Mouse (Mus musculus): ENCODE data around the gene Dnah8. TPM values are rescaled to one million over a fixed set of nuclear protein-coding genes. Genes with fewer than 3 reads are reported as not detected.

Gene Dnah8
- total RNA-seq, 1 experiment from 2014 or later = 56.8 TPM

DNA sequence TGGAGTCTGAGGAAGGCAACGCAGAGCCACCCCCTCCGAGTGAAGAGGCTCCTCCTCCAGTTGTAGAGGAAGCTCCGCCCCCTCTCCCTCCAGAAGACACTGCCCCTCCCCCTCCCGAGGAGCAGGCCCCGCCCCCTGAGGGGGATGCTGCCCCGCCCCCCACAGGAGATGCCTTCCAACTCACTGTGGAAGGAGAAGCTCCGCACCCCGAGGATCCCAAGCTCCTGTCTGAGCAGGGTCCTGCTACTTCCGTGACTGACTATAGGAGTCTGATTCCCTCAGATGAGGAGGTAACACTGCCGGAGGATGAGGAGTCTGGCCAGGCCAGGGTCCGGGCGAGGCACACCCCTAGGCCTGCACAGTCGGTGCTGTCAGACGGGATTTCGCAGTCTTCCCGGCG, 11.2 kb downstream of the Dnah8 start:
- no peak for ATAC-seq (replicated peaks in 1 of 2; ENCODE audit: insufficient read depth in 1 of 2, low FRiP score in 2 of 2, low TSS enrichment in 1 of 2, low read depth in 1 of 2, poor library complexity in 2 of 2, severe bottlenecking in 2 of 2)

DNA sequence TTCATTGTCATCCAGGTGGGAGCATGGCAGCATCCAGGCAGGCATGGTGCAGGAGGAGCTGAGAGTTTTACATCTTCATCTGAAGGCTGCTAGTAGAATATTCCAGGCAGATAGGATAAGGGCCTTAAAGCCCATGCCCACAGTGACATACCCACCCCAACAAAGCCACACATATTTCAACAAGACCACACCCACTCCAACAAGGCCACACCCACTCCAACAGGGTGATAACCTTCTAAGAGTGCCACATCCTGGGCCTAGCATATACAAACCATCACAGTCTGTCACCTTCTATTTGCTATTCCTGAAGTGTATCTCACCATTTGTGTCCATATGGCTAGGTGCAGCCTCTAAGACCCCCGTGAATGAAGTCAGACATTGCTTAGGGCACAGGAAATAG, 13.6 kb downstream of the Dnah8 start:
- ATAC-seq (replicated peaks in 1 of 2; ENCODE audit: insufficient read depth in 1 of 2, low FRiP score in 2 of 2, low TSS enrichment in 1 of 2, low read depth in 1 of 2, poor library complexity in 2 of 2, severe bottlenecking in 2 of 2) = no peak

GRCm38 (mm10) chr17:30638996-30639395, 14.8 kb downstream of the Dnah8 start:
- ATAC-seq (replicated peaks in 1 of 2; ENCODE audit: insufficient read depth in 1 of 2, low FRiP score in 2 of 2, low TSS enrichment in 1 of 2, low read depth in 1 of 2, poor library complexity in 2 of 2, severe bottlenecking in 2 of 2) = no peak

DNA sequence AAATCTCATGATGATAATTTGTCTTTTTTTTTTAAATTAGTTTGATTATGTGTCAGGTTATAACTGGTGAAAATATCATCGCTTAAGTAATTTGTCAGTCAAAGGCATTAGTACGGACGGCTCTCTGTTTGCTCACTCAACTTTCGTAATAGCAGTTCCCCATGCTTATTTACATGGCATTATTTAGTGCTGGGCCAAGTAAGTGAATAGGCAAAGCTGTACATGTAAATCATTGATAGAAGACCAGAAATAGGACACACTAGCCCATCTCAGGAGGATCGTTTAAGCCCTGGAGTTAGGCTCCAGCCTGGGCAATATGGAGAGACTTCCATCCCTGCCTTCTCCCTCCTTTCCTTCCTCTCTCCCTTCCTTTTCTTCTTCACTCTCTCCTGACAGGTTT, 16.7 kb downstream of the Dnah8 start:
- no peak for ATAC-seq (replicated peaks in 1 of 2; ENCODE audit: insufficient read depth in 1 of 2, low FRiP score in 2 of 2, low TSS enrichment in 1 of 2, low read depth in 1 of 2, poor library complexity in 2 of 2, severe bottlenecking in 2 of 2)

DNA sequence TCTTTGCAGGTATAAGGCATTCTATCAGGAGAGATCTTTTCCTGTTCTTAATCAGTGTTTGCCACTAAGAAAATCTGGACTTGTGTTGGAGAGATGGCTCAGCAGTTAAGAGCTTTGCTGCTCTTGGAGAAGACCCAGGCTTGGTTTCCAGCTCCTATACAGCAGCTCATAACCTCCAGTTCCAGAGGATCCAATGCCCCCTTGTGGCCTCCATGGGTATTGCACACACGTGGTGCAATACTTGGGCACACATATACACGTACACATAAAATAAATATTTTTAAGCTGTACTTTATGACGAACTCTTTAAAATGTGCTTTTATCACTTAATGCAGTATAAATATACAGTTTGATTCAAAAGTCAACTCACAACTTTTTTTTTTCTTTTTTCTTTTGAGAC, 24.6 kb downstream of the Dnah8 start:
- ATAC-seq (replicated peaks in 1 of 2; ENCODE audit: insufficient read depth in 1 of 2, low FRiP score in 2 of 2, low TSS enrichment in 1 of 2, low read depth in 1 of 2, poor library complexity in 2 of 2, severe bottlenecking in 2 of 2) = no peak

DNA sequence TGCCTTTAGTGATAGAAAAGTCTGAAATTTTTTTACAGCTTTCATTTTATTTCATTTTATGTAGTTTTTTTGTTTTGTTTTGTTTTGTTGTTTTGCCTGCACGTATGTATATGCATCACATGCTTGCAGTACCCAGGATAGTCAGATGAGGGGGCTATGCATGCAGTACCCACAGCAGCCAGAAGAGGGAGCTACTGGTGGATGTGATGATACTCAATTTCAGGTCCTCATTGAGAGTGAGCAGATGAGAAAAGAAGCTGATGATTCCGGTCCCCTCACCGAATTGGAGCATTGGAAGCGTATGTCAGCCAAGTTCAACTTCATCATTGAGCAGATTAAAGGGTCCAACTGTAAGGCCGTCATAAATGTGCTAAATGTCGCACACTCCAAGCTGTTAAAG, 28.9 kb downstream of the Dnah8 start:
- no peak for ATAC-seq (replicated peaks in 1 of 2; ENCODE audit: insufficient read depth in 1 of 2, low FRiP score in 2 of 2, low TSS enrichment in 1 of 2, low read depth in 1 of 2, poor library complexity in 2 of 2, severe bottlenecking in 2 of 2)

- no peak for ATAC-seq (replicated peaks in 1 of 2; ENCODE audit: insufficient read depth in 1 of 2, low FRiP score in 2 of 2, low TSS enrichment in 1 of 2, low read depth in 1 of 2, poor library complexity in 2 of 2, severe bottlenecking in 2 of 2)
Observed at GRCm38 (mm10) chr17:30657530-30658151, 33.5 kb downstream of the Dnah8 start.

DNA sequence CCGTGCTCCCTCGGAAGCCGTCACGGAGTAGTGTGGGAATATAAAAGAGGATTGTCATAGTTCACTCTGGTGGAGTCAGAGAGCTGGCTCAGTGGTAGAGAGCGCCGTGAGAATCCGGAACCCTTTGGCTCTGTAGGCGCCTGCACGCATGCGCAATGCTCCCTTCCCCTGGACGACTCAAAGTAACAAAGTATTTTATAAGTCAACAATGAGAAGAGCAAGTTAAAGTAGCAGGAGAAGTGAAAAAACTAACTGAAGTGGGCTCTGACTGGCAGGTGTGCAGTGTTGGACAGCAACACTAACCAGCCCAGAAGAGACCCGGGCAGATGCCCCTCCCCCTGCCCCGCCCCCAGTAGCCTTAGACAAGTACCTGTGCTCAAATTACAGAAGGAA, 34.0 kb downstream of the Dnah8 start:
- peak; percentile 53 to 56; a peak in 3 of 4 replicates for ATAC-seq (replicated peaks in 1 of 2; ENCODE audit: insufficient read depth in 1 of 2, low FRiP score in 2 of 2, low TSS enrichment in 1 of 2, low read depth in 1 of 2, poor library complexity in 2 of 2, severe bottlenecking in 2 of 2)

DNA sequence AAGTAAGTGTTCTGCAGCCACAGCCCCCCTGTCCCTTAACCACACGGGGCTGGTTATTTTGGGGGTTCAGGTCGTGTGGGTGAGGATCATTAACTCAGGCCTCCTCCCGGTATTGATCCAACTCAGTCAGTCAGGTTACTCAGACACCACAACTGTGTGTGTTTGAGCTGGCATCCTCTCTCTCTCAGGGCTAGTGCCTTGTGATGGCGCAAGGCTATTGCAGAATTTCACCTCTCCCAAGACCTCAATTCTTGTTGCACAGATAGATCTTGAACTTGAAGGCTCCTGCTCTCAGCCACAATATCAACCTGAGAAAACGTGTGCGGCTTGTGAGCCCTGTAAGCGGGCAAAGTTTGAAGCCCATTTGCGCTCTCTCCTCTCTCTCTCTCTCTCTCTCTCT, 38.0 kb downstream of the Dnah8 start:
- no peak for ATAC-seq (replicated peaks in 1 of 2; ENCODE audit: insufficient read depth in 1 of 2, low FRiP score in 2 of 2, low TSS enrichment in 1 of 2, low read depth in 1 of 2, poor library complexity in 2 of 2, severe bottlenecking in 2 of 2)

DNA sequence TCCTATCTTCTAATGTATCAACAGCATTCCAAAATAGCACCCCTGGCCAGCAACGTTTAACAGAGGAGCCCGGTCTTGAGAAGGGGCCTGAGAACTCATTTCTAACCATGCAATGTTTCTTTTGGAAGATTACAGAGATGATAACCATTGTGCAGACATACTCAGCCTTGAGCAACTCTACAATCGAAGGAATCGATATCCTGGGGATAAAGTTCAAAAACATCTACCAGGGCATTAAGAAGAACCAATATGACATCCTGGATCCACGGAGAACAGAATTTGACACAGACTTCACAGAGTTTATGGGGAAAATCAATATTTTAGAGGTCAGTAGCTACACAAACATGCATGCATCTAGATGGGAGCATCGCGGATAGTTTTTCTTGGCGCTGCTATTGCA, 39.0 kb downstream of the Dnah8 start:
- ATAC-seq (replicated peaks in 1 of 2; ENCODE audit: insufficient read depth in 1 of 2, low FRiP score in 2 of 2, low TSS enrichment in 1 of 2, low read depth in 1 of 2, poor library complexity in 2 of 2, severe bottlenecking in 2 of 2) = no peak

- ATAC-seq (replicated peaks in 1 of 2; ENCODE audit: insufficient read depth in 1 of 2, low FRiP score in 2 of 2, low TSS enrichment in 1 of 2, low read depth in 1 of 2, poor library complexity in 2 of 2, severe bottlenecking in 2 of 2) = no peak
Observed at GRCm38 (mm10) chr17:30664856-30665255, 40.7 kb downstream of the Dnah8 start.

- no peak for ATAC-seq (replicated peaks in 1 of 2; ENCODE audit: insufficient read depth in 1 of 2, low FRiP score in 2 of 2, low TSS enrichment in 1 of 2, low read depth in 1 of 2, poor library complexity in 2 of 2, severe bottlenecking in 2 of 2)
Observed at GRCm38 (mm10) chr17:30672556-30672955, 48.4 kb downstream of the Dnah8 start.

GRCm38 (mm10) chr17:30673023-30673422, 48.9 kb downstream of the Dnah8 start:
- no peak for ATAC-seq (replicated peaks in 1 of 2; ENCODE audit: insufficient read depth in 1 of 2, low FRiP score in 2 of 2, low TSS enrichment in 1 of 2, low read depth in 1 of 2, poor library complexity in 2 of 2, severe bottlenecking in 2 of 2)

DNA sequence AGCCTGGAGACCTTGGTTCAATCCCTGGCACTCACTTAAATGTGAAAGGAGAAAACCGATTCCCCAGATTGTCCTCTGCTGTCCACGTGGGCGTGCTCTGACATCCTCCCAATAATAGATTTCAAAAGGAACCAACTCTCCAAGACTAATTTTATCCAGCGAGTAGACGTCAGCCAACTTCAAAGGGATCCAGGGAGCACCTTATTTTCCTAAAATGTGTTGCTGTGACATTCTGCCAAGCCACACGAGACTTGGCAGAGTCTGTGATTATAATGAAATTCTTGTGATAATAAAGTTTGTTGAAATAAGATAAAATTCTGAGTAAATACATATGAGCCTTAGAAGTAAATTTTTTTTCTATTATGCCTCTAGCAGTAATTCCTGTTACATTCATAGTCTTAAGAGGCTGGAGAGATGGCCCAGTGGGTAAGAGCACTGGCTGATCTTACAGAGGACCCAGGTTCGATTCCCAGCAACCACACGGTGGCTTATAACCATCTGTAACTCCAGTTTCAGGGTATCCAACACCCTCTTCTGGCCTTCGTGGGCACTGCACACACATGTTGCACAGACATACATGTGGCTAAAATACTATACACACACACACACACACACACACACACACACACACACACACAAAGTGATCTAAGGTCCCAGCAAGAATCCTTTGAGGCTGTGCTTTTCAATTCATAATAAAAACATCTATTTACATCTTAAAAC, 51.0 kb downstream of the Dnah8 start:
- no peak for ATAC-seq (replicated peaks in 1 of 2; ENCODE audit: insufficient read depth in 1 of 2, low FRiP score in 2 of 2, low TSS enrichment in 1 of 2, low read depth in 1 of 2, poor library complexity in 2 of 2, severe bottlenecking in 2 of 2)

DNA sequence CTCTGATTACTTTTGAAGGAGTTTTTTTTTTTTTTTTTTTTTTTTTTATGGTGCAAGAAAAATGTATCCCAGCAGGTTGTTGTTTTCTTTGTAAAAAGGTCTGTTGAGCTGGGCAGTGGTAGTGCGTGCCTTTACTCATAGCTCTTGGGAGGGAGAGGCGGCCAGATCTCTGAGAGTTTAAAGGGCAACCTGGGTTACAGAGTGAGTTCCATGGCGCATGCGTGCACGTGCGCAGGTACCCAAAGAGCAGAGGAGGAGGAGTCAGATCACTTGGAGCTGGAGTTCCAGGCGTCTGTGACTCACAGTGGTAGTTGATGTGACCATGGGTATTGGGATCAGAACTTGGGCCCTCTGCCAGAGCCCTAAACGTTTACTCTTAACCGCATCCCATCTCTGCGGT, 54.4 kb downstream of the Dnah8 start:
- no peak for ATAC-seq (replicated peaks in 1 of 2; ENCODE audit: insufficient read depth in 1 of 2, low FRiP score in 2 of 2, low TSS enrichment in 1 of 2, low read depth in 1 of 2, poor library complexity in 2 of 2, severe bottlenecking in 2 of 2)

GRCm38 (mm10) chr17:30679612-30680011, 55.5 kb downstream of the Dnah8 start:
- ATAC-seq (replicated peaks in 1 of 2; ENCODE audit: insufficient read depth in 1 of 2, low FRiP score in 2 of 2, low TSS enrichment in 1 of 2, low read depth in 1 of 2, poor library complexity in 2 of 2, severe bottlenecking in 2 of 2) = no peak

DNA sequence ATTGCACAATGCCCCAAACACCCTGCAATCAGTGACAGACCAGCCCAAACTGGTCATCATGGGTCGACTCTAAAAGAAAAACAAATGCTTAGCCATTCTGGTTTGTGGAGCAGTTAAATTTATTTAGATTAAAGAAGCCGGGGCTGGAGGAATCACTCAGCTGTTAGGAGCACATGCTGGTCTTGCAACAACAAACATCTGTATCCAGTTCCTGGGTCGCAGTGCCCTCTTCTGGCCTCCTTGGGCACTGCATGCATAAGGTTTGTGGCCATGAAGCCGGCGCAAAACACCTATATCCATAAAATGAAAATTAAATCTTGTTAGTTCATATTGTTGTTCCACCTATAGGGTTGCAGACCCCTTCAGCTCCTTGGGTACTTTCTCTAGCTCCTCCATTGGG, 57.5 kb downstream of the Dnah8 start:
- ATAC-seq (replicated peaks in 1 of 2; ENCODE audit: insufficient read depth in 1 of 2, low FRiP score in 2 of 2, low TSS enrichment in 1 of 2, low read depth in 1 of 2, poor library complexity in 2 of 2, severe bottlenecking in 2 of 2) = peak in 1 of 2 experiments; percentile 39; a peak in 1 of 4 replicates

DNA sequence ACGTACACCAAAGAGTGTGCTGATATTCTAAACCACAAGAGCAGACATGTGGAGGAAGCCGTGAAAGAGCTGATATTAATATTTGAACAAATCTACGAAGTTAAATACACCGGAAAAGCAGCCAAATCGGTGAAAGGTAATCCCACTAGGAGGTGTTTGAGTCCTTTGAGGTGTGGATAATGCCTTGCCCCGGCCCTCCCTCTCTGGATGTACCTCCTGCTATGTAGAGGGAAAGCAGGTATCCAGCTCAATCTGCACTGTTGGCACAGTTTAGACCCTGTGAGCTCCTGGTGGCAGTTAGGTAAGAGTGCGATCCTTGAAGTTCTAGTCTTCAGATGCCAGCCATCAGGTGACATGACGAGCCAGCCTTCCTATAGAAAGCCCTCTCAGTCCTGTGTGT, 66.0 kb downstream of the Dnah8 start:
- no peak for ATAC-seq (replicated peaks in 1 of 2; ENCODE audit: insufficient read depth in 1 of 2, low FRiP score in 2 of 2, low TSS enrichment in 1 of 2, low read depth in 1 of 2, poor library complexity in 2 of 2, severe bottlenecking in 2 of 2)

DNA sequence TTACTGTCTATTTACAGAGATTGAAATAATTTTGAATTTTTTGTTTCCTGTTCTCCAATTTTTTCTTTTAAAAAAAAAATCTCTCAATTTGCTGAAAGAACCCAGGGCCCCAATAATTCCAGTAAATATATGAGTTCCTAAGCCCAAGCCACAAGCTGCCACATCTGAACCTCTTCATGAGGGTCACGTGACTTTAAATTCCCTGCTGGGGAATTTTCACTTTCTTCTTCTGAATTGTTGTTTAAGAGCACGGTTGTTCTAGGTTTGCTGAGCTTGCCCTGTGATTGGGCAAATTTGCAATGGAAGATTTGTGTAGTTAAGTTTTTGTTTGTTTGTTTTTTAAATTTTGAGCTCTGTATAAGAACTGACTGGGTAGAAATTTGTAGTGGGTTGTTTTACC, 67.3 kb downstream of the Dnah8 start:
- no peak for ATAC-seq (replicated peaks in 1 of 2; ENCODE audit: insufficient read depth in 1 of 2, low FRiP score in 2 of 2, low TSS enrichment in 1 of 2, low read depth in 1 of 2, poor library complexity in 2 of 2, severe bottlenecking in 2 of 2)
